Mouse (Mus musculus): ENCODE data around the gene Cacna1c. TPM values are rescaled to one million over a fixed set of nuclear protein-coding genes. Genes with fewer than 3 reads are reported as not detected.
A peak's percentile ranks its signal among the peaks of the same experiment; 100 is the strongest.

Cacna1c gene
- polyA plus RNA-seq, 1 experiment from 2014 or later: 4.7 TPM

- no peak for ATAC-seq
- no peak overlapping the region for H3K27ac ChIP-seq (ENCODE audit: low read depth, low read length)
- H3K27me3 ChIP-seq (replicated peaks; ENCODE audit: control insufficient read depth, insufficient read depth, low read length): no peaks in the 10 kb centered on the region
- no peak overlapping the region for H3K9ac ChIP-seq (ENCODE audit: low read depth, low read length)
- no peak overlapping the region for H3K4me2 ChIP-seq (ENCODE audit: low read length)
- 84% methylated on average over 6 of the region's 6 CpGs for WGBS
- no peak overlapping the region for H3K4me3 ChIP-seq (ENCODE audit: low read length)
- no peaks in the 10 kb centered on the region for H3K36me3 ChIP-seq (ENCODE audit: control insufficient read depth, insufficient read depth, low read length)
- no peaks in the 10 kb centered on the region for H3K9me3 ChIP-seq (ENCODE audit: control insufficient read depth, low read length)
- H3K4me1 ChIP-seq (ENCODE audit: control insufficient read depth, insufficient read depth, low read depth, low read length): peaks cover 7% of the 10 kb centered on the region
Observed at GRCm38 (mm10) chr6:118992391-118992790, 203.8 kb downstream of the Cacna1c start.

GRCm38 (mm10) chr6:118989999-118990776, 206.0 kb downstream of the Cacna1c start:
- H3K4me2 ChIP-seq (ENCODE audit: low read length): no peak overlapping the region
- 63% methylated on average over 9 of the region's 9 CpGs for WGBS
- no peak overlapping the region for H3K4me3 ChIP-seq (ENCODE audit: low read length)
- H3K27ac ChIP-seq (ENCODE audit: low read depth, low read length): peak overlapping the region; percentile 33; the same call in 1 of the 2 replicates
- H3K4me1 ChIP-seq (ENCODE audit: control insufficient read depth, insufficient read depth, low read depth, low read length): peaks cover 7% of the 10 kb centered on the region
- H3K9me3 ChIP-seq (ENCODE audit: control insufficient read depth, low read length): no peaks in the 10 kb centered on the region
- H3K9ac ChIP-seq (ENCODE audit: low read depth, low read length): no peak overlapping the region
- ATAC-seq: peak; percentile 46; the same call in 1 of the 2 replicates
- no peaks in the 10 kb centered on the region for H3K27me3 ChIP-seq (replicated peaks; ENCODE audit: control insufficient read depth, insufficient read depth, low read length)
- no peaks in the 10 kb centered on the region for H3K36me3 ChIP-seq (ENCODE audit: control insufficient read depth, insufficient read depth, low read length)

GRCm38 (mm10) chr6:118984181-118984901, 211.9 kb downstream of the Cacna1c start:
- 67% methylated on average over 11 of the region's 11 CpGs for WGBS
- H3K36me3 ChIP-seq (ENCODE audit: control insufficient read depth, insufficient read depth, low read length): no peaks in the 10 kb centered on the region
- 0 out of 2 replicates have a peak, but pooled peaks cover 3% of the 10 kb centered on the region for H3K4me1 ChIP-seq (ENCODE audit: control insufficient read depth, insufficient read depth, low read depth, low read length)
- H3K9me3 ChIP-seq (ENCODE audit: control insufficient read depth, low read length): no peaks in the 10 kb centered on the region
- no peak overlapping the region for H3K9ac ChIP-seq (ENCODE audit: low read depth, low read length)
- H3K27ac ChIP-seq (ENCODE audit: low read depth, low read length): no peak overlapping the region
- no peaks in the 10 kb centered on the region for H3K27me3 ChIP-seq (replicated peaks; ENCODE audit: control insufficient read depth, insufficient read depth, low read length)
- H3K4me2 ChIP-seq (ENCODE audit: low read length): no peak overlapping the region
- no peak for ATAC-seq
- no peak overlapping the region for H3K4me3 ChIP-seq (ENCODE audit: low read length)

- Histone ChIP-seq H3K27ac (ENCODE audit: low read depth, low read length) (no peak overlapping the region), H3K4me3 (ENCODE audit: low read length) (no peak overlapping the region), H3K4me1 (ENCODE audit: control insufficient read depth, insufficient read depth, low read depth, low read length) (peaks cover 7% of the 10 kb centered on the region; the same call in 1 of the 2 replicates), H3K9me3 (ENCODE audit: control insufficient read depth, low read length) (no peaks in the 10 kb centered on the region), H3K9ac (ENCODE audit: low read depth, low read length) (no peak overlapping the region), H3K27me3 (replicated peaks; ENCODE audit: control insufficient read depth, insufficient read depth, low read length) (no peaks in the 10 kb centered on the region), H3K4me2 (ENCODE audit: low read length) (no peak overlapping the region), H3K36me3 (ENCODE audit: control insufficient read depth, insufficient read depth, low read length) (no peaks in the 10 kb centered on the region)
- WGBS: 91% methylated on average over 8 of the region's 8 CpGs
- ATAC-seq: no peak
Observed at GRCm38 (mm10) chr6:118983471-118984040, 212.7 kb downstream of the Cacna1c start.

GRCm38 (mm10) chr6:118980265-118980664, 216.0 kb downstream of the Cacna1c start:
- Histone ChIP-seq H3K9me3 (ENCODE audit: control insufficient read depth, low read length) (no peaks in the 10 kb centered on the region), H3K4me3 (ENCODE audit: low read length) (no peak overlapping the region), H3K9ac (ENCODE audit: low read depth, low read length) (no peak overlapping the region), H3K27ac (ENCODE audit: low read depth, low read length) (no peak overlapping the region), H3K4me1 (ENCODE audit: control insufficient read depth, insufficient read depth, low read depth, low read length) (peaks cover 26% of the 10 kb centered on the region), H3K27me3 (replicated peaks; ENCODE audit: control insufficient read depth, insufficient read depth, low read length) (no peaks in the 10 kb centered on the region), H3K36me3 (ENCODE audit: control insufficient read depth, insufficient read depth, low read length) (no peaks in the 10 kb centered on the region), H3K4me2 (ENCODE audit: low read length) (no peak overlapping the region)
- ATAC-seq: no peak
- 71% methylated on average over 12 of the region's 12 CpGs for WGBS

- Histone ChIP-seq H3K9ac (ENCODE audit: low read depth, low read length) (no peak overlapping the region), H3K27ac (ENCODE audit: low read depth, low read length) (peak overlapping the region; percentile 45), H3K9me3 (ENCODE audit: control insufficient read depth, low read length) (no peaks in the 10 kb centered on the region), H3K27me3 (replicated peaks; ENCODE audit: control insufficient read depth, insufficient read depth, low read length) (no peaks in the 10 kb centered on the region), H3K4me1 (ENCODE audit: control insufficient read depth, insufficient read depth, low read depth, low read length) (peaks cover 24% of the 10 kb centered on the region), H3K4me3 (ENCODE audit: low read length) (no peak overlapping the region), H3K36me3 (ENCODE audit: control insufficient read depth, insufficient read depth, low read length) (no peaks in the 10 kb centered on the region), H3K4me2 (ENCODE audit: low read length) (peak overlapping the region; percentile 37)
- peak; percentile 86 for ATAC-seq
- WGBS: 19% methylated on average over 10 of the region's 10 CpGs
Observed at GRCm38 (mm10) chr6:118977443-118978271, 218.6 kb downstream of the Cacna1c start.

- WGBS: 80% methylated on average over 14 of the region's 14 CpGs
- H3K4me3 ChIP-seq (ENCODE audit: low read length): no peak overlapping the region
- H3K4me2 ChIP-seq (ENCODE audit: low read length): no peak overlapping the region
- no peak overlapping the region for H3K9ac ChIP-seq (ENCODE audit: low read depth, low read length)
- peaks cover 26% of the 10 kb centered on the region for H3K4me1 ChIP-seq (ENCODE audit: control insufficient read depth, insufficient read depth, low read depth, low read length)
- H3K27me3 ChIP-seq (replicated peaks; ENCODE audit: control insufficient read depth, insufficient read depth, low read length): no peaks in the 10 kb centered on the region
- H3K9me3 ChIP-seq (ENCODE audit: control insufficient read depth, low read length): no peaks in the 10 kb centered on the region
- H3K27ac ChIP-seq (ENCODE audit: low read depth, low read length): no peak overlapping the region
- no peaks in the 10 kb centered on the region for H3K36me3 ChIP-seq (ENCODE audit: control insufficient read depth, insufficient read depth, low read length)
- no peak for ATAC-seq
Observed at GRCm38 (mm10) chr6:118976617-118977016, 219.6 kb downstream of the Cacna1c start.

GRCm38 (mm10) chr6:118971844-118972531, 224.2 kb downstream of the Cacna1c start:
- no peak for ATAC-seq
- H3K4me2 ChIP-seq (ENCODE audit: low read length): no peak overlapping the region
- WGBS: 49% methylated on average over 9 of the region's 10 CpGs

More at GRCm38 (mm10) chr6:118971844-118972531, 224.2 kb downstream of the Cacna1c start:
- H3K9ac ChIP-seq (ENCODE audit: low read depth, low read length): no peak overlapping the region
- no peaks in the 10 kb centered on the region for H3K27me3 ChIP-seq (replicated peaks; ENCODE audit: control insufficient read depth, insufficient read depth, low read length)
- no peak overlapping the region for H3K4me3 ChIP-seq (ENCODE audit: low read length)
- peaks cover 6% of the 10 kb centered on the region; the same call in 1 of the 2 replicates for H3K4me1 ChIP-seq (ENCODE audit: control insufficient read depth, insufficient read depth, low read depth, low read length)
- H3K9me3 ChIP-seq (ENCODE audit: control insufficient read depth, low read length): no peaks in the 10 kb centered on the region
- H3K36me3 ChIP-seq (ENCODE audit: control insufficient read depth, insufficient read depth, low read length): no peaks in the 10 kb centered on the region
- no peak overlapping the region for H3K27ac ChIP-seq (ENCODE audit: low read depth, low read length)

All from hindbrain, embryonic 16.5 days (tissue).